Mouse (Mus musculus): Measurements from ENCODE around the gene Cuedc1.
A peak's percentile ranks its signal among the peaks of the same experiment; 100 is the strongest.

Gene Cuedc1

GRCm38 (mm10) chr11:88204593-88205368, 106.9 kb downstream of the Cuedc1 start:
- DNase-seq: peak; percentile 48

- DNase-seq: peak; percentile 52
Observed at GRCm38 (mm10) chr11:88206576-88206975, 108.7 kb downstream of the Cuedc1 start.

- DNase-seq: no peak
Observed at GRCm38 (mm10) chr11:88207697-88208096, 109.8 kb downstream of the Cuedc1 start.

GRCm38 (mm10) chr11:88211824-88212582, 114.1 kb downstream of the Cuedc1 start:
- DNase-seq: no peak

- DNase-seq: no peak
Observed at GRCm38 (mm10) chr11:88213757-88214156, 115.9 kb downstream of the Cuedc1 start.

GRCm38 (mm10) chr11:88214881-88215831, 117.3 kb downstream of the Cuedc1 start:
- DNase-seq: no peak

- DNase-seq: peak; percentile 79
Observed at GRCm38 (mm10) chr11:88216231-88216685, 118.4 kb downstream of the Cuedc1 start.

- no peak for DNase-seq
Observed at GRCm38 (mm10) chr11:88218155-88218554, 120.3 kb downstream of the Cuedc1 start.

- no peak for DNase-seq
Observed at GRCm38 (mm10) chr11:88218586-88218985, 120.7 kb downstream of the Cuedc1 start.

- DNase-seq: no peak
Observed at GRCm38 (mm10) chr11:88221929-88222475, 124.1 kb downstream of the Cuedc1 start.

- no peak for DNase-seq
Observed at GRCm38 (mm10) chr11:88227001-88227957, 129.4 kb downstream of the Cuedc1 start.

- no peak for DNase-seq
Observed at GRCm38 (mm10) chr11:88231213-88231790, 133.4 kb downstream of the Cuedc1 start.

GRCm38 (mm10) chr11:88233528-88234427, 135.9 kb downstream of the Cuedc1 start:
- peak; percentile 47 for DNase-seq

GRCm38 (mm10) chr11:88234789-88235188, 136.9 kb downstream of the Cuedc1 start:
- no peak for DNase-seq

GRCm38 (mm10) chr11:88235221-88236203, 137.7 kb downstream of the Cuedc1 start:
- DNase-seq: peak; percentile 53

- DNase-seq: no peak
Observed at GRCm38 (mm10) chr11:88240275-88240674, 142.4 kb downstream of the Cuedc1 start.

GRCm38 (mm10) chr11:88240736-88241353, 143.0 kb downstream of the Cuedc1 start:
- DNase-seq: no peak
